Mouse (Mus musculus) layer of hippocampus, postnatal 36 days (tissue): ENCODE results near the gene Pin1rt1. TPM values are rescaled to one million over a fixed set of nuclear protein-coding genes. Genes with fewer than 3 reads are reported as not detected.

ENCODE experiments used
- DNase-seq, 2 experiments: peaks; one replicate each; pipeline ENCODE4 v3.0.0; 2022
- total RNA-seq, 2 experiments: library from RNA; stranded (reverse); gene quantifications; 2 replicates each; pipeline ENCODE4 v1.2.3; 2021

Pin1rt1 gene
- not detected for total RNA-seq

DNA sequence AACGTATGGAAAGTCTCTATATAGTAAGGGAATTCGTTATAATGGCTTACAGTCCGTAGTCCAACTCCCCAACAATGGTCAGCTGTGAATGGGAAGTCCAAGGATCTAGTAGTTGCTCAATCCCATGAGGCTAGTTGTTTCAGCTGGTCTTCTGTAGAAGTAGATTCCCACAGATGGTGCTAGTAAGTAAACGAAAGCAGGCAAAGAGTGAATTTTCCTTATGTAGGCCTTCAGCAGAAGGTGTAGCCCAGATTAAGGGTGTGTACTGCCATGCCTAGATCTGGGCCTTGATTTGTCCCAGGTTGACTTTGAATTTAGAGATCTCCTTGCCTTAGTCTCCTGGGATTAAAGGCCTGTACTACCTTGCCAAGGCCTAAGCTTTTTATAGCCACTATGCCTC lies at the start of gene Pin1rt1:
Gene Pin1rt1, minus strand, starts transcription at position 101 of the 400 bp plus-strand sequence.
- DNase-seq = no peak

DNA sequence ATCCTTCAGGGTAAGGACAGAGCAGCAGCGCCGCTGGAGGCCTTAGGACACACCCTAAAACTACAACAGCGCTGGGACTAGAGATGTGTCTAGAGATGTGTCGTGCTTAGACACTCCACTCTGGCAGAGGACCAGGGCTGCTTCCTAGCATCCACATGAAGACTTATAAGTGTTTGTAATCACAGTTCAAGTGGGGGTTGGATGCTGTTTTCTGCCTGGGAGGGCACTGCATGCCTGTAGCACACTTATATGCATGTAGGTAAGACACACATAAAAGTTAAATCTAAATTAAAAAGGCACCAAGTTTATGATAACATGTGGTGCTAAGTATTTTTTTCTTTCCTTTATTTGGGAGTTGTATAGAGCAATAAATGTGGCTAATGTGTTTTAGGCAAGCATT lies 47.8 kb upstream of the Pin1rt1 start:
- no peak for DNase-seq

DNA sequence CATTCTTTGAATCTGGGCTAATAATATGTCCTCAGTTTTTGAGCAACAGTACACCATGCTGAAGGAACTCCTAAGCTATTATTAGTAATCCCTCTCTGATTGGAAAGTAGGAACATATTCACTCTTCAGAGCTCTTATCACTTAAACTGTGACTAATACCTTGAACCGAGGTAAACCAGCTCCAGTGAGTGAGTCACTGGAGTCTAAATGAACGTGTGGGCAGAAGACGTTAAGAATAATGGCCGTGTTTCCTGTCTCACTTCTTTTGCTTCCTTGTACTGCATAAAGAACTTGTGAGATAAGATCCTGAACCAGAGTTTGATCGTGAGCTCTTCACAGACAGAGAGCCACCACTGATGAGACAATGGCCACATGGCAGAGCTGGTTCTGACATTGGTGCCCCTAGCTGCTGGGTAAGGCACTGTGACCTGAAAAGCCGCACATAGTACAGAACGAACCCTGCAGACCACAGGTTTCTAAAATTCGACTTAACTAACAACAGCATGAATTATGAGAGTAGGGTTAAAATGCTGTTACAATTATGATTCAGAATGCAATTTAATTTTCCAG lies 47.0 kb upstream of the Pin1rt1 start:
- DNase-seq = no peak

DNA sequence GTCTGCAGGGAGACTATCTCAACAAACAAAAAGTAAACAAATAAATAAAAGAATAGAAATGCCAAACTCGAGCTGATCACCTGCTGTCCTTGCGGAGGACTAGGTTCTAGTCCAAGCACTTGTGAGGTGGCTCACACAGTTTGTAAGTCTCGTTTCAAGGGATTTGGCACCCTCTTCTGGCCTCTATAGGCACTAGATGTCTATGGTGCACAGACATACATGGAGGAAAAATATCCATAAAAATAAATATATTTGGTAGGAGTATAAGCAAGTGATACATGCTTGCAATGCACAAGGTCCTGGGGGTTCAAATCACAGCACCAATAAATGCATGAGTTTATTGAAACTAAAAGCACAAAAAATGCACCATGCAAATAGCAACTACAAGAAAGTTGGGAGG lies 34.4 kb upstream of the Pin1rt1 start:
- no peak for DNase-seq

DNA sequence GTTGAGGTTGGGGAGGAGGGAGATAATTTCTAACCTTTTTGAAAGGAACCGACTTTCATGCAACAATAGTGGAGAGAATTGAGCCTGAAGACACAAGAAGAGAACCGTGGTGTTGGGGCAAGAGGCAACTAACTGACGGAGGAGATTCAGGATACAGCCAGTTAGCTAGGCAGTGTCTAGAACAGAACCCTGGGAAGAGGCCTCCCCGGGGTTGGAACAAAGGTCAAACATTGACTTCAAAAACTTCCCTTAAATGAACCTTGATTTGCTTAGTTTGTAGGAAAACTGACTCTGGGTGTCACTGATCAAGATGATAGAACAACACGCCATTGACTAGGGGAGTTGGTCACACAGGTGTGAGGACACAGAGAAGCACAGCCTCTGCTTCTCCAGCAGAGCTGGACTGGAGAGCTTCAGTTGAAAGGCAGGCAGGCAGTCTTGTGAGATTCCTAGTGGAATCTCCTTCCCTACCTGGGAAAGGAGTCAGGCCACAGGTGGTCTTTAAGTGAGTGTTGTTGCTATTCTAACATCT lies 32.5 kb upstream of the Pin1rt1 start:
- DNase-seq = no peak

DNA sequence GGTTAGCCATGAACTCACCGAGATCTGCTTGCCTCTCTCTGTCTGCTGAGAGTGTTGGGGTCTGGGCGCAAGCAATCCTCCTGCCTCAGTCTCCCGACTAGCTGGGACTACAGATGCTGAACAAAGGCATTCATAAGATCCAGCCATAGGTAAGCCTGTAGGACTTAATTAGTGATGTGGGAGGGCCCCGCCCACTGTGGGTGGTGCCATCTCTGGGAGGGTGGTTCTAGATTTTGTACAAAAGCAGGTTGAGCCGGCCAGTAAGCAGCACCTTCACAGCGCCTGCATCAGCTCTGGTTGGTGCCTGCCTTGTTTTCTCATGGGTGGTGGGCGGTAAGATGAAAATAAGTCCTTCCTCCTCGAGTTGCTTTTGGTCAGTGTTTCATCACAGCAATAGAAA lies 30.1 kb upstream of the Pin1rt1 start:
- DNase-seq = no peak

DNA sequence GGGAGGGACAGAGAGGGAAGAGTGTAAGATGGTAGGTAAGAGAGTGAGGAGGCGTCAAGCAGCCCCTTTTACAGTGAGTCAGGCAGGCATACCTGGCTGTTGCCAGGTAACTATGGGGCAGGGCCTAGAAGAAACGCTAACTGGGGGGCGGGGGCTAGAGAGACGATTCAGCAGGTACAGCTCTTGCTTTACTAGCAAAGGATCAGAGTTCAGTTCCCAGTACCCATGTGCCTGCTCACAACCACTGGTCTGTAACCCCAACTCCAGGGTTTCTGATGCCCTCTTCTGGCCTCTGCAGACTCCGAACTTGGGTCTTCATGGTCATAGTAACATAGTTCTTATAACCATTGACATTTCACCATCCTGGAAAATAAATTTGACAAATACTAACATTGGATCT lies 27.8 kb upstream of the Pin1rt1 start:
- no peak for DNase-seq

DNA sequence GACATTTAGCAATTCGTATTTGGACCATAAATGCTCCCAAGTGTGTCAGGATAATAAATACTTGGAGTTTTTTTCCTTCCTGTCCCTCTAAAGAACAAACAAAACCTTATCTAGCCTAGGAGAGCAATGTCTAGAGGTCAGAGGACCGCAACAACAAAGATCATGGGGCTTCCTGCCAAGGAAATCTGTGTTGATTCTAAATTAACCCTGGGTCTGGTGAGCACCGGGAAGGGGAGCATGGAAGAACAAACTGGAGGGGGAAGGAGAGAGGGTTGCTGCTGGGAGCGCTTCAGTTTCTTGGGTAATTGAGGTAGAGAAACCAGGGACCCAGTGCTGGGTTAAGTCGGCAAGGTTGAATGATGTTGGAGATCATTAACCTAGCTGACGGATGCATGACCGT lies 27.0 kb upstream of the Pin1rt1 start:
- no peak for DNase-seq

DNA sequence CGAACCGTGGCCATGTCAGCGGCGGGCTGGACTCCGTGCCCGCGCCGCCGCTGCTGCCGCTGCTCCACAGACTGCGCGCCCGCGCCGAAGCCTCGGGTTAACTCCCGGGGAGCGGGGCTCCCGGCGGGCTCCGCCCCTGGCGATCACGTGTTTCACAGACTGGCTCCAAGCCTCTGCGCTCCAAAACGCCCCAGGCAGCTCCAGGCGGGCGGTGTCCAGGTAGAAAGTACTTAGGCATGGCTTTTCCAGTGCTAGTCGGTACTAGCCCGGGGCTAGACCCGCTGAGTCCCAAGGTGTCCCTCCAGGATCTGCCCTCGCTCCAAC lies 26.5 kb upstream of the Pin1rt1 start, which contains the start of gene Depdc7:
Gene Depdc7, minus strand, starts transcription at position 138 of the 324 bp plus-strand sequence.
- peak; percentile 82 to 84 for DNase-seq

DNA sequence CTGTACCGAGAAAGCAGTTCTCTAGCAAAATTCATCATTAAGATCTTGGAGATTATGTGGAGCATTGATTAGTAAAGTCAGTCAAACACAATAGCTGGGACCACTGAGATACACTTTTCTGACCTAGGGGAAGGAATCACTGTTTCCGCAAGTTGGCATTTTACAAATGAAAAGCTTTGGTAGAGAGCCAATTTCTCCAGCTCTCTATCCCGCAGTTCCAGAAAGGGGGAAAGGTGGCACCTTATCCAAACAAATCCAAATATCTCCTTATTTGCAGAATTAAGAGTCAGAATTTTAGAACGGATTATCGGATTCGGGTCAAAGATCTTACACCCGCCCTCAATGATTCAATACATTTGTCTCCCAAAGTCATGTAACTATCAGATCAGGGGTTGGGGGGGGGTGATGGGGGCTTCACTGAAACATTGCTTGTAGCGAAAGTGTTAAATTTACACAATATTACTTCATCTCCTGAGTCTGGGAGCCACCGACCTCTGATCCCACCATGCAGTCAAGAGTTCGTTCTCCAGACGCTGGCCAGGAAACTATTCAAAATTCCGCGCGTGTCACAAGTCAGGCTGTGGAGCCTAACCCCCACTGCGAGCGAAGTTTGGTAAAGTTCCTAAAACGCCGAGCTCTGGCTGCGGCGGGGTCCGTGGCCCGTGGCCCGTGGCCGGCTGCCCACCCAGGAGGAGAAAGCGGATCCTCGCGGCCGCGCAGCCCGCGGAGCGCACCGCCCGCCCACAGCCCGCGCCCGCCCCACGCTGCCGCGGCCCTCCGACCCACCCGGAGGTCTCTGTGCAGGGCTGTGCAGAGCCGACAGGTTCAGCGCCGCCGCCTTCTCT lies 25.9 kb upstream of the Pin1rt1 start:
- no peak for DNase-seq

DNA sequence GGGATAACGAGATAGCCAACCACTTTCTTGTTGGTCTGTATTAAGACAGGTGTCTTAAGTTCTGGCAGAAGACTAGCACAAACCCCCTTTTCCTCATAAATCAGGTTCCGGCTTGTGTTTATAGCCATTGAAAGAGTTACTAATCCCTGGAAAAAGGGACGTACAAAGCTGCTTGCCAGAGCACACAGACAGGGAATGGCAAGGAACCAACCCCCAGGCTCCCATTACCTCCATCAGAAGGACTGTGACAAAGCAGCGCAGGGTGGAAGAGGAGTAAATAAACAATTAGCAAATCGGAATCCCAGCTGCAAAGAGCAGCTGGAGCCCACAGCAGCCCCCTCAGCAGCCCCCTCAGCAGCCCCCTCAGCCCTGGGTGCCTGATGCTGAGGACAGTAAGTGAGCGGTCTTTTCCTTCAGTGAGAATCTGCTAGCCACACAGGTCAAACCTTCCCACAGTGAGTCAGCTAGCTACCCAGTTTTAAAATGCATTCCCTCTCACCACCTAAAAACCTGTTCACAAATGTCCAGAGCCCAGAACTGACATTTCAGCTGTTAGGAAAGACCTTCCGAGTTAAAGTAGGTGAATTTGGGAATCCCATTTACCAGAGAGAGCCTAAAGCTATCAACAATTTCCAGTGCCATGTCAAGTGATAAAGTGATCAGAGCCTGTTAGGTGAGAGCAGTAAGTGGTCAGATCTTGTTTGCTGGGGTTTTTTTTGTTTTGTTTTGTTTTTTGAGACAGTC lies 25.0 kb upstream of the Pin1rt1 start:
- no peak for DNase-seq

DNA sequence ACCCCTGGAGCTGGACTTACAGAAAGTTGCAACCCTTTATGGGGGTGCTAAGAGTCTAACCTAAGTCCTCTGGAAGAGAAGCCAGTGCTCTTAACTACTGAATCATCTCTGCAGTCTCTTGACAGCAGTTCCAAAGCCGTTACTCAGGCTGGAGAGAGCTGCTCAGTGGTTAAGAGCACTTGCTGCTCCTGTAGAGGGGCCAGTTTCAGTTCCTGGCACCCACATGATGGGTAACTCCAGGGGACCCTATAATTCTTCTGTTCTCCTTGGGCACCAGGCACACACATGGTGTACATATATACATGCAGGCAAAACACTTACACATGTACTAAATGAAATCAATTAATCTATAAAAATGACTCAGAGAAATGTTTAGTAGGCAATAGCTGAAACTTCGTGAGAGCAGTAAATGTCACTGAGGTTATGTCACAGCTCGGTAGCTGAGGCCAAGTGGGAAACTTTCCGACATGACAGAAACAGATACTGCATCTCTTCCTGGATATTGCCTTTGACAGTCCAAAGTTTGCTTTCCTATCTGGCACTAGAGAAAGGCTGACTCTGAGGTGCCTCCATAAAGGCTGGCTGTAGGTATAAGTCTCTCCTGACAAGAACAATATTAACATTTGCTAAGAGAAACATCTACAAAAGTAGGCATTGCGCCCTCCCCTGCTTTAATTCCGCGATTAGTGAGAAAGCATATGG lies 24.2 kb upstream of the Pin1rt1 start:
- no peak for DNase-seq

DNA sequence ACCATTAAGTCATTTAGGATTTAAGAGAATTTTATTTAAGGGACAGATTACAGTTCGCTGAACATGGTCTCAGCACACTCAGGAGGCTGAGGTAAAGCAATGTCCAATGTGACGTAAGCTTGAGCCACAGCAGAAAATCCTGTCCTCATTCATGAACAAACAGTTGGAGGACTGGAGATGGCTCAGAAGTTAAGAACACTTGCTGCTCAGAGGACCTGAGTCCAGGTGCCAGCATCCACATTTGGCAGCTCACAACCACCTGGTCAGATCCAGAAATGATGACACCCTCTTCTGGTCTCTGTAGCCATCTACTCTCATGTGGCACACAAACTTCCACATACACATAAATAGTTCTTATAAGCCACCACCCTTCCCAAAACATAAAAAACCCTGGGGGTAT lies 23.5 kb upstream of the Pin1rt1 start:
- no peak for DNase-seq

DNA sequence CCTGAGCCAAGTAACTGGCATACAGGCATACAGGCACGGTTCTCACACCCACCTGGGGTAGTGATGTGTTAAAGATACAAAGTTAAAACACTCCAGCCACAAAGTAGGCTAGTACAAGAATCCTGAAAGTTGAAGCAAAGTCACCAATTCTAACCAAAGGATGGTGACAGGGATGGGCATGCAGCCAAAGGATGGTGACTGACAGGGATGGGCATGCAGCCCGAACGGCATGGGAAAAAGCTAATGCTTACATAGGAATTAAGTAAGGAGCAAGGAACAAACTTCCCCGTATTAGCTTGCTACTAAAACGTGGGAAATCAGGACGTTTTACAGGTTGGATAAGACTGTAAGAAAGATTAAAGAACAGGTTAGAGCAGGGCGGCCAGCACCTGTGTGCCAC lies 20.1 kb upstream of the Pin1rt1 start:
- DNase-seq = no peak

DNA sequence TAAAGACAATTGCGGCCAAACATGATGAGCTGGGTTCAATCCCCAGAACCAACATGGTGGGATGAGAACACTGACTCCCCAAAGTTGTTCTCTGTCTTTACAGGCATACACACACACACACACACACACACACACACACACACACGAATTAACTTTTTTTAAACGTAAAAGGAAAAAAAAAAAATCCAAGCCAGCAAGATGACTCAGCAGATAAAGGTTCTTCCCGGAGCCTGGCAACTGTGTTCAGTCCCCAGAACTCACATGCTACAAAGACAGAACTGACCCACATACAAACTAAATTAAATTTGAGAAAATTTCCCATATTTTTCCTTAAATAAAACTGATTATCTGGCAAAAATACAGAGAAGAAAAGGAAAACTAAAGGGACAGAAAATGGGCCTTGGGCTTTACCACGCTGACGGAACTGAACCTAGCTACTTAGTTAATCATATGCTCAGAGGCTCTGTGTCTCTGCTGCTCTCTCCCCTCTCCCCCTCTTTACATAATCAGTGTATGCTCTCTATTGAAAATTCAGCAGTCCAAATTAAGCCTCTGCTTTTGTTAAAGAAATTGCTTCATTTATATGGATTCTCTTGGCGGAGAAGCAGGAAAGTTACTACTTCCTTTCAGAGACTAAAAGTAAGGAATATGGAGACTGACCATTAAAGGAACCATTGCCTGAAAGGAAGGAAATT lies 16.5 kb upstream of the Pin1rt1 start:
- DNase-seq = no peak

DNA sequence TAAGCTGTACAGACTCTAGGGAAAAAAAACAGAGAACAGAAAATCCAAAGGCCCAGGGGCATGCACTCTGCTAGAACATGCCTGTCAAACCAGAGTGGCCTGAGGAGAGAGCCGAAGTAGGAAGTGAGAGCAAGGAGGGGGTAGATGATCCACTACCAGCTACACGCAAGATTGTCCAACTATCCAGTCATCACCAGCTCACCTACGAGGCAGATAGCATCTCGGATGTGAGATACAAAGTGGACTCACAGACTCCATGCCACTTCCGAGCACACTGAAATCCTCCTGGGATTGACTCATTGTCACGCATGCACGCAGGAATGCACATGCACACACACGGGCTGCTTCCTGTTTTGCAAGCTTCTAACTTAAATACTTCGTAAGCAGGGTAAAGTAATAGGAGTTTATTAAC lies 15.9 kb upstream of the Pin1rt1 start:
- no peak for DNase-seq

DNA sequence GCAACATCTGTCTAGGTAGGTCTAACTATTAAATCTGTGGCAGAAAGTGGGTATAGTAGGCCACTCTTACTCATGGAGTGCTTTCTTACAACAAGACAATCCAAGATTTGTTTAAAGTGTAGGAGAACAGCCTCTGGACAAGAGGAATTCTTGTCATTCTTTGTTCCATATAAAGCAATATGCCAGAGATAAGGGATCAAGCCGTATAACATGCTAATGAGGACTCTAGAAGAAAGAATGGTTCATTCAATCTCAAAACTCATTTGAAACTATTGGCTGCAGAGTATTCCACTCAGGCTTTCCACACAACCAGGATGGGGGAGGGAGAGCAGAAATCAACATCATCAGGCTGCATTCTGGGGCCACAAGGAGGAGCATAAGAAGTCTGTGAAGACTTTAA lies 11.2 kb upstream of the Pin1rt1 start:
- no peak for DNase-seq

DNA sequence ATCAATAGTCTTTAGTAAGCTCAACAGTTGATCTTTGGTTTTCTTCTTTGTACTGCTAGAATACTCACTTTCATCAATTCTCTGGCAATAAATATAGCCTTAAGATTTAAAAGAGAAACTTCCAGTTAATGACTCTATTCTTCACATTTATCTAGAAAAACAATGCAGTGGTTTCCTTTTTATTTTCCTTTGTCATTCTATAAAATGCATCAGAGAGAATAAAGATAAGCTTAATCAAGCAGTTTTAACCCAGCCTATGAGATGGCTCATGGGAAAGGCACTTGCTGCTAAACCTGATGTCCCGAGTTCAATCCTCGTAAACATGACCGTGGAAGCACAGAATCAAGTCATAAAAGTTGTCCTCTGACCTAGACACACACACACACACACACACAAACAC lies 5.8 kb upstream of the Pin1rt1 start:
- no peak for DNase-seq

DNA sequence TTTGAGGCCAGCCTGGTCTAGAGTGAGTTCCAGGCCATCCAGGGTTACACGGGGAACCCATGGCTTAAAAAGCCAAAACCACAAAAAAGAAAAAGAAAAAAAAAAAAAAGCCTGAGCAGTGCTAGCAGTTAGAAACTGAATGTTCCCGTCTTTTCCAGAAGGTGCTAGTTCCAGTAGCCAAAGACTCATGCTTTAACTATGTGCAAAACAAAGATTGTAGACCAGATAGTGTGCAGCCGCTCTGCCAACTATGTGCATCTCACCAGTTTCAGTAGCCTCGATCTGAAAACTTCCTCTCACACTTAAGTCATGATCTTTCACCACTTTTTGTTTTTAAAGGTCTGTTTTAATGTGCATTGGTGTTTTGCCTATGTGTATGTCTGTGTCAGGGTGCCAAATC lies 1.6 kb upstream of the Pin1rt1 start:
- no peak for DNase-seq

DNA sequence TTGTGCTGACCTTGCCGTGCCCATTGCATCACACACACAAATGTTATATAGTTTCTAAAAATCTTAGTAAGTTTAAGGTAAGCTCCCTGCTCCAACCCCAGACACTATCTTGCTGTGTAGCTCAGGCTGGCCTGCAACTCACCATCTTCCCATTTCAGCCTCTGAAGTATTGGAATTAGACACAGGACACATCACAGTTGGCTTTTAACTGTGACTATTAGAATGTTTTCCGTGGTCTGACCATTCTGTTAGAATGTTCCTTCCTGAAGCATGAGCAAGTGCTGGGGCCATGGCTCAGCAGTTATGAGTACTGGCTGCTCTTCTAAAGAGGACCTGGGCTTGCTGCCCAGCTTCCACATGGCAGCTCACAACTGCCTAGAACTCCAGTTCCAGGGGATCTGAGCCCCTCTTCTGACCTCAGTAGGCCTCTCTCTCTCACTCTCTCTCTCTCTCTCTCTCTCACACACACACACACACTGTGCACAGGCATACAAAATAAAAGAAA lies 1.1 kb upstream of the Pin1rt1 start:
- no peak for DNase-seq

DNA sequence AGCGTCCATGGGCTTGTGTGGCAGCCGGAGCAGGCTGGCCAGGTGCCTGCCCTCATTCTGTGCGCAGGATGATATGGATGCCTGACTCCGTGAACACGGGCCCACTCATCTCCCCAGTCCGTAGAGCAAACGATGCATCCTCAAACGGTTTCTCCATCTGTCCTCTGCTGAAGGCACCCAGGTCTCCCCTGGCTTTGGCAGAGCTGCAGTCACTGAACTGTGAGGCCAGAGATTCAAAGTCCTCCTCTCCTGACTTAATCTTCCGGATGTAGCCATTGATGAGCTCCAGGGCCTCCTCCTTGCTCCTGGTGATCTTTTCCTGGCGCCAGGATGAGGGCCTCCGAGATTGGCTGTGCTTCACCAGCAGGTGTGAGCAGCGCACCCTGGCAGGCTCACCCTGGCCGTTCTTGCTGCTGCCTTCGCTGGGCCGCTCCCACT lies 1.9 kb downstream of the Pin1rt1 start:
- no peak for DNase-seq

DNA sequence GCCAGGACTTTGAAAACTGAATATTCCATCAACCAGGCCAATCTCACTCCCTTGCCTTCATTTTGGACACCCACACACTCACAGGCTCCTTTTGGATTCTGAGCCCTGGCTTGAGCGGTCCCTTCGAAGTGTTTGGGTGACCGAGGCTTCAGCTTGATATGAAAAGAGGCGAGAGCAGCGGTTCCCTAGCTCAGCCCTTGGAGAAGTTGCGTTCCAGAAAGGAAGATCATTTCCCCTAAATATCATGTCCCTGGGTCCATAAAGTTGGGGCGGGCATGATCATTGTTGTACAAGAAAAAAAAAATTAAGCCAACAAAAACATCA lies 3.7 kb downstream of the Pin1rt1 start:
- no peak for DNase-seq
